Mouse (Mus musculus): ENCODE measurements at regions not wholly inside any gene's neighbourhood (a gene's known extent, or its start where the extent isn't known, plus 50 kb on each side); places are given as distances from the start of the nearest gene placed in this dataset.
A peak's percentile ranks its signal among the peaks of the same experiment; 100 is the strongest.

DNA sequence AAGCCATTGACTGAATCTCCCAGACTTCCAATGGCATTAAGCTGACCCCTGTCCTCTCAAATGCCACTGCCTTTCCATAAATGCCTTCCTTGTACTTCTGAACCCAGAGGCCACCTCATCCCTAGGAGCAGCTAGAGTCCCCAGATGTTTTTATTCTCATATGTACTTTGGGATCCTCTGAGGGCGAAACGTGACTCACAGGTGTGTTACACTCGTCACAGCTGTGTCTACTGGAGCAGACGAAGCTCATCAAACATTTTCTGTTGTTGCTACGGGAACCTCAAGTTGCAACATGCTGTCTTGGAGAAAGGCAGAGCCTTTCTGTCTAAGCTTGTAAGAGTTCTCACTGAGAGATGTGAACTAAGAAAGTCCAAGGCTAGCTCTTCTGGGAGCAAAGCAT lies 80.1 kb downstream of the Zfp706 start:
- H3K9ac ChIP-seq (ENCODE audit: low read length): no peak overlapping the region
- ATAC-seq: no peak
- DNase-seq (ENCODE audit: low spot score): no peak
- H3K27ac ChIP-seq (ENCODE audit: low read depth, low read length): no peak overlapping the region
- no peaks in the 10 kb centered on the region for H3K4me1 ChIP-seq (ENCODE audit: control insufficient read depth, insufficient read depth, low read length)
- H3K4me3 ChIP-seq (ENCODE audit: low read depth, low read length): no peak overlapping the region
- 81% methylated on average over 5 of the region's 5 CpGs for WGBS
- no peaks in the 10 kb centered on the region for H3K27me3 ChIP-seq (replicated peaks; ENCODE audit: control insufficient read depth, insufficient read depth, low read length)
- no peaks in the 10 kb centered on the region for H3K9me3 ChIP-seq (replicated peaks; ENCODE audit: control insufficient read depth, low read length)
- no peaks in the 10 kb centered on the region for H3K36me3 ChIP-seq (ENCODE audit: control insufficient read depth, insufficient read depth, low read length)
- no peak overlapping the region for H3K4me2 ChIP-seq (ENCODE audit: low read length)

DNA sequence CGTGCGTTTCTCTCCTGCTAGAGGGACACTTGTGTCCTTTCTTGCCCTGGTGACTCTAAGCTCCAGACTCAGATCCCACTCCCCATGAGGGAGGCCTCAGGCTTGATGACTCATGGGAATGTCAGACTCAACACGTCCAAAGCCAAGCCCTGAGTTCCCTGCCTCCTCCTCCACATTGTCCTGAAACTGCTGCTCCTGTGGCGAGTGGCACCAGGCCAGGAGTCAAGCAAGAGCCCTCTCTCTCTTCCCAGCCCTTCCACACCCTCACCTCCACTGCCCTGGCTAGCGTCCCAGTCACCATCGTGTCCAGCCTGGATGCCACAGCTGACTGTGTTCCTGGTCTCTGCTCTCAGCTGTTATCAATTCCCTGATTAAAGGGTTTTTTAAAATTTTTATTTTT lies 83.4 kb downstream of the Zfp706 start:
- H3K9ac ChIP-seq (ENCODE audit: low read length): no peak overlapping the region
- DNase-seq (ENCODE audit: low spot score) (no peak), ATAC-seq (no peak)
- H3K36me3 ChIP-seq (ENCODE audit: control insufficient read depth, insufficient read depth, low read length): no peaks in the 10 kb centered on the region
- H3K9me3 ChIP-seq (replicated peaks; ENCODE audit: control insufficient read depth, low read length): no peaks in the 10 kb centered on the region
- no peaks in the 10 kb centered on the region for H3K27me3 ChIP-seq (replicated peaks; ENCODE audit: control insufficient read depth, insufficient read depth, low read length)
- H3K4me2 ChIP-seq (ENCODE audit: low read length): no peak overlapping the region
- H3K4me3 ChIP-seq (ENCODE audit: low read depth, low read length): no peak overlapping the region
- H3K4me1 ChIP-seq (ENCODE audit: control insufficient read depth, insufficient read depth, low read length): no peaks in the 10 kb centered on the region
- 85% methylated on average over 6 of the region's 6 CpGs for WGBS
- no peak overlapping the region for H3K27ac ChIP-seq (ENCODE audit: low read depth, low read length)

DNA sequence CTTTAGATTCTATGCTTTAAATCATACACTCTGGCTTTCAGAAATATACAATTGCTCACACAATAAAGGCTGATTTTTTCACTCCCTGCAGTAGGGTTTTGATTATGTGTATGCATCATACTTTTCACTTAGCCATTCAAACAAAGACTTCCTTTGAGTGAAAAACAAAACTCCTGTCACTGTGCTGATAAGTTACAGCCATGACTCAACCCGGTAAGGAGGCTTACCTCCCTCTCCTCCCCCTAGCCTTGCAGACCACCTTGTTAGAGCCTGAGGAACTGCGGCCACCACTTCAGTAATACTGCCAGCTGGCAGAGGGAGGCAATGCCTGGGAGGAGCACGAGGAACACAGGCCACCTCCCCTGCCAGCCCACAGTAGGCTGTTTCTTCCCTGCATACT lies 86.2 kb downstream of the Zfp706 start:
- no peak overlapping the region for H3K4me2 ChIP-seq (ENCODE audit: low read length)
- H3K4me3 ChIP-seq (ENCODE audit: low read depth, low read length): no peak overlapping the region
- H3K4me1 ChIP-seq (ENCODE audit: control insufficient read depth, insufficient read depth, low read length): no peaks in the 10 kb centered on the region
- no peaks in the 10 kb centered on the region for H3K9me3 ChIP-seq (replicated peaks; ENCODE audit: control insufficient read depth, low read length)
- no peaks in the 10 kb centered on the region for H3K27me3 ChIP-seq (replicated peaks; ENCODE audit: control insufficient read depth, insufficient read depth, low read length)
- no peaks in the 10 kb centered on the region for H3K36me3 ChIP-seq (ENCODE audit: control insufficient read depth, insufficient read depth, low read length)
- H3K27ac ChIP-seq (ENCODE audit: low read depth, low read length): no peak overlapping the region
- no peak for DNase-seq (ENCODE audit: low spot score)
- 31% methylated on average over 3 of the region's 3 CpGs for whole genome bisulfite sequencing
- peak; percentile 26; the same call in 1 of the 2 replicates for ATAC-seq
- no peak overlapping the region for H3K9ac ChIP-seq (ENCODE audit: low read length)

DNA sequence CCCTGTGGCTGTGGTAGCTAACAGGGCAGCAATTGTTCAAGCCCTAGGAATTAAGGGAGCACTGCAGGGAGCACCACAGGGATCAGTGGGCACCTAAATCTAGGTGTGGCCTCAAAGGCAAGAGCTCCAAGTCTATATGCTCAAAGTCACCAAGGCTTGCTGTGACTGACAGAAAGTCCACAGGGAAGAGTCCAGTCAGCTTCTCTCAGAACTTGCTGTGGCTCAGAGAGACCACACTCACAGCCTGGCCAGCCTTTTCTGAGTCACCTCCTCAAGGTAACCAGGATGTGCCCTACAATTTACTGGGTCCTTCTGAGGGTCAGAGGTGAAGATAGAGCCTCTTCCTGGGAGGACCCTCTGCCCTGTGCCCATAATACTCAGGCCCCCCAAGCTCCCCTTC lies 86.7 kb downstream of the Zfp706 start:
- DNase-seq (ENCODE audit: low spot score) (no peak), ATAC-seq (no peak)
- H3K4me3 ChIP-seq (ENCODE audit: low read depth, low read length): no peak overlapping the region
- no peak overlapping the region for H3K9ac ChIP-seq (ENCODE audit: low read length)
- H3K27ac ChIP-seq (ENCODE audit: low read depth, low read length): no peak overlapping the region
- H3K9me3 ChIP-seq (replicated peaks; ENCODE audit: control insufficient read depth, low read length): no peaks in the 10 kb centered on the region
- no peak overlapping the region for H3K4me2 ChIP-seq (ENCODE audit: low read length)
- no peaks in the 10 kb centered on the region for H3K27me3 ChIP-seq (replicated peaks; ENCODE audit: control insufficient read depth, insufficient read depth, low read length)
- no peaks in the 10 kb centered on the region for H3K36me3 ChIP-seq (ENCODE audit: control insufficient read depth, insufficient read depth, low read length)
- H3K4me1 ChIP-seq (ENCODE audit: control insufficient read depth, insufficient read depth, low read length): no peaks in the 10 kb centered on the region

DNA sequence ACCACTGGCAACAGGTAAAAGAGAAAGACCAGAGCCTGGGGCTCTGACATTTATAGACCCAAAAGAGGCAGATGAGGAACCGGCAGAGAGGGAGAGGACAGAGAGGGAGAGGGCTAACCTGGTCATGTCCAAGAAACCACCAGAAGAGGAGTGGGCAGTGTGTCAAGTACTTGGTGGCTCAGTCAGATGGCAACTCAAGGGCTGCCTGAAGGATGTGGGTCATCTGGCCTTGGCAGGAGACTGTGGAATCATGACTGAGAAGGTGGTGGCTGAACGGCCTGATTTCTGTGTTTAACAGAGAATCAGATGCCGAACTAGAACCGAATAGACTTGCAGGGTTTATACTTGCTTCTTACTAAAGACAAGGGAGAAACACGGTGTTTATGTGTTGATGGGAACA lies 87.9 kb downstream of the Zfp706 start:
- WGBS: 94% methylated on average over 5 of the region's 5 CpGs
- Histone ChIP-seq H3K4me1 (ENCODE audit: control insufficient read depth, insufficient read depth, low read length) (no peaks in the 10 kb centered on the region), H3K9ac (ENCODE audit: low read length) (no peak overlapping the region), H3K4me2 (ENCODE audit: low read length) (no peak overlapping the region), H3K4me3 (ENCODE audit: low read depth, low read length) (no peak overlapping the region), H3K27ac (ENCODE audit: low read depth, low read length) (no peak overlapping the region), H3K9me3 (replicated peaks; ENCODE audit: control insufficient read depth, low read length) (no peaks in the 10 kb centered on the region), H3K36me3 (ENCODE audit: control insufficient read depth, insufficient read depth, low read length) (no peaks in the 10 kb centered on the region), H3K27me3 (replicated peaks; ENCODE audit: control insufficient read depth, insufficient read depth, low read length) (no peaks in the 10 kb centered on the region)
- no peak for ATAC-seq
- no peak for DNase-seq (ENCODE audit: low spot score)

DNA sequence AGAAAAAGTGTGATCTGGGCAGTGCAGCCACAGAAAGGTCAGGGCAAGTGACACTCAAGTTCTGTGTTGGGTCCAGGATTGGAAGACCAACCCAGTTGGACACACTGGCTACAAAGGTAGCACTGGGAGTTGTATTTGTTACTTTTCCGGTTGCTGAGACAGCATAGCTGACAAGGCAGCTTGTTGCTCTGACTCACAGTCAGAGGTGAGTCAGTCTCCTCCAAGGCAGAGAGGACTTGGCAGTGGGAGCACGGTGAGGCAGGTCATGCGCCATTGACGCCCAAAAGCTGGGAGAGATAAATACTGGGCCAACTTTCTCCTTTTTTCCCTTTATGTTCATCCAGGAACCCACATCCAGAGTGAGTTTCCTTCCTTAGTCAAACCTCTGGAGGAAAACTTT lies 88.4 kb downstream of the Zfp706 start:
- ATAC-seq: no peak
- no peaks in the 10 kb centered on the region for H3K9me3 ChIP-seq (replicated peaks; ENCODE audit: control insufficient read depth, low read length)
- WGBS: 94% methylated on average over 4 of the region's 4 CpGs

DNA sequence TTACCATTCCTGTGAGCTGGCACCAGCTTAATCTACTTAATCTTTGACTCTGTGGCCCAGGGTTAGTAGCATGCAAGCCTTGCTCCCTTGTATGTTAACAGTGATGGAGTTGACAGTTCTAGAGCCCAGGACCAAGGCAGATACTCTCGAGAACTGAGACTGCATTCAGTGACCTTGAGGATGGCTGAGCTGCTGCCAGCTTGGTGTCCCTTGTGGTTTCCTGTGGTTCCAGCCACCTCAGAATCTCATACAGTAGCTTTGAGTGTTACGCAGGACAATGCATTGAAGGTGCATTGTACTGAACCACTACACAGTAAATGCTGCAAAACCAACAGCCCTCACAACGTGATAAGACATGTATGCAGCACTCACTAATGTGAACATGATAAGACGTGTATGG lies 90.6 kb downstream of the Zfp706 start:
- Histone ChIP-seq H3K4me2 (ENCODE audit: low read length) (no peak overlapping the region), H3K36me3 (ENCODE audit: control insufficient read depth, insufficient read depth, low read length) (no peaks in the 10 kb centered on the region), H3K4me3 (ENCODE audit: low read depth, low read length) (no peak overlapping the region), H3K27ac (ENCODE audit: low read depth, low read length) (no peak overlapping the region), H3K9me3 (replicated peaks; ENCODE audit: control insufficient read depth, low read length) (no peaks in the 10 kb centered on the region), H3K4me1 (ENCODE audit: control insufficient read depth, insufficient read depth, low read length) (no peaks in the 10 kb centered on the region), H3K27me3 (replicated peaks; ENCODE audit: control insufficient read depth, insufficient read depth, low read length) (no peaks in the 10 kb centered on the region), H3K9ac (ENCODE audit: low read length) (no peak overlapping the region)
- ATAC-seq (no peak), DNase-seq (ENCODE audit: low spot score) (no peak)
- 81% methylated on average over 4 of the region's 4 CpGs for WGBS

More for the DNA sequence above, 88.4 kb downstream of the Zfp706 start:
- no peaks in the 10 kb centered on the region for H3K36me3 ChIP-seq (ENCODE audit: control insufficient read depth, insufficient read depth, low read length)
- no peak overlapping the region for H3K4me2 ChIP-seq (ENCODE audit: low read length)
- H3K27me3 ChIP-seq (replicated peaks; ENCODE audit: control insufficient read depth, insufficient read depth, low read length): no peaks in the 10 kb centered on the region
- no peak for DNase-seq (ENCODE audit: low spot score)
- no peak overlapping the region for H3K4me3 ChIP-seq (ENCODE audit: low read depth, low read length)
- H3K9ac ChIP-seq (ENCODE audit: low read length): no peak overlapping the region
- H3K4me1 ChIP-seq (ENCODE audit: control insufficient read depth, insufficient read depth, low read length): no peaks in the 10 kb centered on the region
- no peak overlapping the region for H3K27ac ChIP-seq (ENCODE audit: low read depth, low read length)

DNA sequence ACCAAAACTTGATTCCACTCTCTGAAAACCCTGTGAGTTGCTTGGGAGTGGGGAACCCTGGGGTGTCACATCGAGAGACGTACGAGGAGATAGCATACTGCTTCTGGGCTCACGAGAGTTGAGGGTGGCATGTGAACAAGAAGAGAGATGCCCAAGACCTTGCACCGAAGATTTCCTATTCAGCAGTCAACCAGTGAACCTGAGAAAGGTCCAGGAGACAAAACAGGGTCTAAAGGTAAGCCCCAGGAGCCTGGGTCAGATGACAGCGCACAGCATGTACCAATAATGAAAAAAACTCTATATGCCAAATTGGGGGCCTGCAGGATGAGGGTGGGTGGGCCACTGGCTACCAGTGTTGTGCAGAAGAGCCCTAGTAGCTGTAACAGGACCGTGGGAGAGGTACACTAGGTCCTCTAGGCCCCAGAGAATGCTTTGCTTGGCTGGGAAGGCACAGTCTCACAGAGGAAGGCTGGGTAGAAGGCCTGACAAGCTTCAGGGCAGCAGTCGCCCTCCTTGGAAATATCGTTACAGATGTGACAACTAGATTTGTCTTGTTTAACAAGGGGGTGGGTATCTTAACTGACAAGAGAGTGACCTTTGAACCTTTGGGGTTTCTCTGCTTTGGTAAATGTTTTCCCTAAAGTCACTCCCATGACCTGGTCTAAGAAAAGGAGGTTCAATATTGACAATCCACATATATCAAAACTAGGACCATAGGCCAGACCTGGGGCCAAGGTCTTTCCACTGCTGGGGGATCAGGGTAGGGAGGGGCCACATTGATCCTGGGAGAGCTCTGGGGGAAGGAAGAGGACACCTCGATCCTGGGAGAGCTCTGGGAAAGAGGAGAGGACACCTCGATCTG lies 93.1 kb downstream of the Zfp706 start:
- no peak for DNase-seq (ENCODE audit: low spot score)
- Histone ChIP-seq H3K4me3 (ENCODE audit: low read depth, low read length) (no peak overlapping the region), H3K27ac (ENCODE audit: low read depth, low read length) (no peak overlapping the region), H3K36me3 (ENCODE audit: control insufficient read depth, insufficient read depth, low read length) (no peaks in the 10 kb centered on the region), H3K4me2 (ENCODE audit: low read length) (no peak overlapping the region), H3K9me3 (replicated peaks; ENCODE audit: control insufficient read depth, low read length) (no peaks in the 10 kb centered on the region), H3K4me1 (ENCODE audit: control insufficient read depth, insufficient read depth, low read length) (no peaks in the 10 kb centered on the region), H3K27me3 (replicated peaks; ENCODE audit: control insufficient read depth, insufficient read depth, low read length) (no peaks in the 10 kb centered on the region), H3K9ac (ENCODE audit: low read length) (no peak overlapping the region)
- 87% methylated on average over 11 of the region's 11 CpGs for WGBS
- ATAC-seq: no peak

DNA sequence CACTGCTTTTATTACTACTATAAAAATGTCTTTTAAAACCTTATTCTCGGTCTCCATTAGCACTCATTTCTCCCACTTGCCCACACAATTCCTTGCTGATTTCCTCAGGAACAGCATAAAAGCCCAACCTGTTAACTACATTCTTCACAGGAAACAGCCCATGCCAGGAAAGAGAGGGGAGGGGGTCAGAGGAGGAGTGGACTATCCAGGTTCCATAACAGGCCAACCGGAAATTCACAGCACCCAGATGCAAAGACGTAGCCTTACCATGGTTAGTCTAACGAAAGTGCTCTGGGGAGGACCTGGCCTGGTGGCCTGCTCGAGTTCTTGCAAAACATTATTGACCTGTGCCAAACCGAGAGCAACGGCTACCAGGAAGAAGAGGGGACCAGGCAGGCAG lies 94.3 kb downstream of the Zfp706 start:
- H3K27ac ChIP-seq (ENCODE audit: low read depth, low read length): no peak overlapping the region
- no peak overlapping the region for H3K9ac ChIP-seq (ENCODE audit: low read length)
- DNase-seq (ENCODE audit: low spot score) (no peak), ATAC-seq (no peak)
- WGBS: 94% methylated on average over 7 of the region's 7 CpGs
- no peaks in the 10 kb centered on the region for H3K9me3 ChIP-seq (replicated peaks; ENCODE audit: control insufficient read depth, low read length)
- no peak overlapping the region for H3K4me2 ChIP-seq (ENCODE audit: low read length)
- H3K27me3 ChIP-seq (replicated peaks; ENCODE audit: control insufficient read depth, insufficient read depth, low read length): no peaks in the 10 kb centered on the region
- H3K4me3 ChIP-seq (ENCODE audit: low read depth, low read length): no peak overlapping the region
- H3K4me1 ChIP-seq (ENCODE audit: control insufficient read depth, insufficient read depth, low read length): no peaks in the 10 kb centered on the region
- no peaks in the 10 kb centered on the region for H3K36me3 ChIP-seq (ENCODE audit: control insufficient read depth, insufficient read depth, low read length)
